Mouse (Mus musculus) megakaryocyte, embryonic 14.5 days (primary cell): ENCODE results near the gene Mak.

Experiments
- FLI1 ChIP-seq: IDR thresholded peaks from 2 replicates; pipeline ENCODE4 v1.6.1; 2012; ENCODE audit warnings: low read length, inconsistent platforms, mixed read lengths
- GATA1 ChIP-seq: IDR thresholded peaks from 3 replicates; pipeline ENCODE4 v1.6.1; 2012; ENCODE audit warnings: mixed read lengths, low read length, inconsistent platforms, borderline replicate concordance

DNA sequence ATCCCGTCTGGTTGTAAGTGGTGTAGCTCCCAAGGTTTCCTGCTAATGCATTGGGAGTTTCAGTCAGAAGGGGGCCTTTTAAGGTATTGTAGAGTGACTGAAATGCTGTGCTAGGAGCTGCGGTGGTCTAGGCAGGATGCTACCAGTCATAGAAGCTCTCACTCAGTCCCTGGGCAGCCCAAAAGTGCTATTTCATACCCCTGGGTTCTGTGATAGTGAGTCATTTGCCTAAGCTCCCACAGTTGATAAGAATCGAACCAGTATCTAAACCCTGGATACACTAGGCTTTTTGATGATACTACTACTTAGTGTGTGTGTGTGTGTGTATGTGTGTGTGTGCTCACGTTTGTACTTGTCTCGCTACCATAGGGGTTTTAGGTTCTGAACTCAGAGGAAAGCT lies 49.4 kb downstream of the Mak start:
- TF ChIP-seq GATA1 = no peak
- TF ChIP-seq FLI1 = no peak
